Mouse (Mus musculus): ENCODE data around the gene Nphs1.

Nphs1 gene

DNA sequence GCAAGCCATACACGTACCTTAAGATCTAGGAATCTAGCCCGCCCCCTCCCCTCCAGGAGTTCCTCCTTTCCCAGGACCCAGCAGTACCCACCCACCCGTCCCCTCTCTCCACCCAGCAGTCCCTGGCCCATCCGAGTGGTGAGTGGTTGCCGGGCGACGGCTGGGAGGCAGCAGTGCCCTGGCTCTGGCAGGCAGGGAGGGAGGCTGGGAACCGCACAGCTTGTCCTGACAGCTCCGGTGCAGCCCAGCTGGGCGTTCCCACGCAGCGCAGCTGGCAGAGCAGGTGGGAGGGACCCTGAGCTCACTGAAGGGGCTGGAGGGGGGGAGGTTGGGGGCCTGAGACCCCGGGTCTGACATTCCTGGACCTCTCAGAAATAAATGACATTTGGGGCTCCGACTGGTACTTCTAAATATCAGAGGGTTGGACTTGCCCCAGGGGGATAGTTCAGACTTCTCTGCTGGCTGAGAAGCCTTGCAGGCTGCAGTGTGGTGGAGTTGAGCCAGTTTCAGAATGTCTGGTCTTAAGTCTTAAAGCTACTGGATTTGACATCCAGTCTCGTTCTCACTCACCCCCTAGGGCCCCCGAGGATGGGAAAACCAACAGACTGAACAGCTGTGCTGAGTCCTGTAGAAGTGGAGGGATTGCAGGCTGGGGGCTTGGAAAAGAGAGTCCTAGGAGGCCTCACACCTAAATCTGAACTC is at the start of gene Nphs1, which contains the start of gene Kirrel2:
Gene Nphs1 (plus strand): TSS at position 687 of the 702 bp plus-strand sequence.
Gene Kirrel2 (minus strand): TSS at position 62 of the 702 bp plus-strand sequence.
- in situ Hi-C loops (cut with MboI, MseI), result no loop called here

DNA sequence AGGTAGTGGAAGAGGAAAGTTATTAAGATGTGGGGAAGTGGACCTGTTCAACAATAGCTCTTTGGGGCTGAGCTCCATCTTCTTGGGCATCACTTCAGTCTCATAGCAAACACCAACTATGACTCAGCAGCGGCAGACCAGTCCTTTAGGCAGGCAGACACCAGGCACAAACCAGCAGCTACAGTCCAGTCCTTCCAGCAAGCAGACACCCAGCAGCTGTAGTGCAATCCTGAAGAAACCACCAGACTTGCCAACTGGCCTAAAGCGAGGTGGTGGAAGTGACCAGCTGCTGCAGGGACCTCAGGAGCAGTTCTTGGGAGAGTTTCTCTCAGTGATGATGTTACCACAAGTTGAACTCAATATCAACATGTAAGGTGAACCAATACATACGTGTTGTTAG is 49.5 kb upstream of the Nphs1 start:
- in situ Hi-C loops (cut with MboI, MseI), result no loop called here

DNA sequence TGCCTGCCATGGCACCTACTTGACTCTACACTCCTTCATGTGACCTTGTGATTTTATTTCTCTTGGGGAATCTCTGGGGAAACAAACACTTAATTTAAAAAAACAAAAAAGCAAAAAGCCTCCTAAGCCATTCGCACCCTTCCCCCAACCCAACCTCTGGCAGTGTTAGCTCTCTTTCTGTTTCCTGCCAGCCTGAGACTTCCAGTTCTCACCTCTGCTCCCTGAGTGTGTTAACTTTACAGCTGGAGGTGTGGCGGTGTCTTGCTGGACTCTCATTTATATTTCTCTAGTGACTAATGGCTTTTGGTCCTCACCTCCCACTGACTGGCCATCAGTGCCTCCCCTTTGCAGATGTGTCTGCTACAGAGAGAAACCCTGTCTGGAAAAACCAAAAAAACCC is 48.3 kb upstream of the Nphs1 start:
- in situ Hi-C loops (cut with MboI, MseI), result no loop called here

DNA sequence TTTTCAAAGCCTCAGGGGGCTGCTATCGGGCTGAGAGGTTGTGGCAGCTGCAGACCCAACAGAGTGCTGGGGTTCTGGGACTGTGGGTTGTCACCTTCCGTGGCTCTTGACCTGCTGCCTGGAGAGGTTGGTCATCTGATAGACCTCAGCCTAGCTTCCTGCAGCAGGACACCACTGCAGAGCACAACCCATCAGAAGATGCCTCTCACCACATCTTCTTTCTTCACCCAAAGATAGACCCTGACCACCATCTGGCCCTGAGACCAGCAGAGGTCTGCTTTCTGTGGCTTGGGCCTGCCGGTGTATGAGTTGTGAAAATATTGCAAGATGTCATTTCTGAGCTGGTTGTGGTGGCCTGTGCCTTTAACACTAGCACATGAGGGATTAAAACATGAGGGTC is 47.1 kb upstream of the Nphs1 start:
- in situ Hi-C loops (cut with MboI, MseI), result no loop called here

DNA sequence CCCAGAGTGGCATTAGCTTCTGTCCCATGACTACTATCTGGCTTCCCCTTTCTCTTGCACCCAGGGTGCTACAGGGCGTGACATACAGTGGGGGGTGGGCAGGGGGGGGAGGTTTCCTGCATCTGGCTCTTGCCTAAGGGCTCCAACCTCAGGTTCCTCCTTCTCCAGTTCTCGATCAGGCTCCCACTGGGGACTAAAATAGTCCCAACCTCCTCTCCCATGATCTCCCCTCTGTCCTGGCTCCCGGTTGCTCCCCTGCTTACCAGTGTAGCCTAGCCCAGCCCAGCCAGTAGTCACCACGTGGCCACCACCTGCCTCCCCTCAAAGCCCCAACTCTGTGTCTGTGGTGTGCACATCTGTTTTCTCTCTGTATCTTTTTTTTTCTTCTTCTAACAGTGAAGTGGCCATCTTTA is 45.4 kb upstream of the Nphs1 start:
- in situ Hi-C loops (cut with MboI, MseI), result no loop called here

DNA sequence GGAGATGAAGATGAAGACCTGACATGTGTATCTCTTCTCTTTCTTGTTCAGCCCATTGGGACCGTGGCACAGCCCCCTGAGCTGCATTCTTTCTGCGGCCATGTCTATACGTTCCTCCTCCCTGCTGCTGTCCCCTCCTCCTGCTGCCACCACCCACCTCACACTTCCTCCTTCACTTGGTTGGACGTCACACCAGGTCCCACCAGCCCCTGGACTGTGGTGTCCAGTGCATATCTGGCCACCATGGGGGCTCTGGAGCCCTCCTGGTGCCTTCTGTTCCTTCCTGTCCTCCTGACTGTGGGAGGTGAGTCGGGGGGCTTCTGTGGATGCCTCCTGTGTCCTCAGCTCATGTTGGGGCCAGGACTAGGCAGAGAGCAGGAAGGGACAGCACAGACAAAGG is 44.5 kb upstream of the Nphs1 start, which contains the start of gene Tyrobp:
Gene Tyrobp (plus strand): TSS at position 165 of the 400 bp plus-strand sequence.
- in situ Hi-C loops (cut with MboI, MseI), result no loop called here

DNA sequence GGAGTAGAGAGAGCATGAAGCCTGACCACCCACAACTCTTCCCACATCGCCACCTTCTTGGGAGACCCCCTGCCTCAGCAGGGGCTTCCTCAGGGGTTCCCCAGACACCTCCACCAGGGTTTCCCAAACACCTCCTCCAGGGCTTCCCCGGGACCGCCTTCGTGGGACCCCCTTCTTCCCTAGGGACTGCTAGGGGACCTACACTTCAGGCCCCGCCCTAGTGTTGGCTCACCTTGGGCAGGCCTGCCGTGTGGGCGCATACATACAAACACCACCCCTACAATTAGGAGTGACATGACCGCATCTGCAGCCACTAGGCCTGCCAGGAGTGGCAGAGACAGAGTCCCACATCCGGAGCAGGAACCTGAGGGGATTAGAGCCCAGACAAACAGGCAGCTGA is 40.3 kb upstream of the Nphs1 start:
- in situ Hi-C loops (cut with MboI, MseI), result no loop called here

DNA sequence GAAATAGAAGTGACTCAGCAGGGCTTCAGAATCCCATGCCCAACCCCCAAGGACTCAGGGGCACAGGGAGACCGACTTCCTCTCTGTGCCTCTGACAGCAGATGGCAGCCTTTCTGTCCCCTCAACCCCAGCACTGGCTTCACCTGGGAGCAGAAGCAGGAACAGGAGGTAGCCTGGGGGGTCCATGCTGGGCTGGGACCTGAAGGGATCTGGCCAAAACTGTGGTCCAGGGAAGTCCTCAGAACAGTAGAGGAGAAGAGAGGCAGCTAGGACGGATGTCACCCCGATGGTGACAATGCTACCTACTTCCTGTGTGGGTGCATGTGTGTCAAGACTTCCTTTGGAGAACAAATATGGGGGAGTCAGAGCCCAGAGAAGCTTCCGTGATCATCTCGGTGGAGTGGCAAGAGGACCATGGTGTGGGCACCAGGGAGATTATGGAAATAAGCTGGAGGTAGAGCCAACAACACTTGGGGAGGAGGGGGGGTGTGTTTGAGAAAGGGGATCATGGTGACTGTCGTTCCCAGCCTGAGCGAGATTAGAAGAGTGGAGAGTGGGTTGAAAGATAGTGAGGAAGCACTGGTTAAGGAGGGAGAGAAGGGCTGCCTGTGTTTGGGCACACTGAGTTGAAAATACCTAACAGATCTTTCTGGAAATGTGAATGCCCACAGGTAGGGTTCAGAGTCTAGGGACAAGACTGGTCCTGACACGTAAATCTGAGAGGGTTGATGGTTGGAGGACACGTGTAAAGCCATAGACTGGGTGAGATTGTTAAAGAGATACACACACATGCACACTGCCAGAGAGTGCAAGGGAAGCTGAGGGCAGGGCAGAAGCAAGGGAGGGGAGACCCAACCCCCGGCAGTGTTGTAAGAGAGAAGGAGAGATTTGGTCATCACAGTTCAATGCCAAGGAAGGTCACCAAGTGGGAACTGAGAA is 38.3 kb upstream of the Nphs1 start, which contains the start of gene Hcst:
Gene Hcst (minus strand): TSS at position 294 of the 939 bp plus-strand sequence.
- in situ Hi-C loops (cut with MboI, MseI), result no loop called here

DNA sequence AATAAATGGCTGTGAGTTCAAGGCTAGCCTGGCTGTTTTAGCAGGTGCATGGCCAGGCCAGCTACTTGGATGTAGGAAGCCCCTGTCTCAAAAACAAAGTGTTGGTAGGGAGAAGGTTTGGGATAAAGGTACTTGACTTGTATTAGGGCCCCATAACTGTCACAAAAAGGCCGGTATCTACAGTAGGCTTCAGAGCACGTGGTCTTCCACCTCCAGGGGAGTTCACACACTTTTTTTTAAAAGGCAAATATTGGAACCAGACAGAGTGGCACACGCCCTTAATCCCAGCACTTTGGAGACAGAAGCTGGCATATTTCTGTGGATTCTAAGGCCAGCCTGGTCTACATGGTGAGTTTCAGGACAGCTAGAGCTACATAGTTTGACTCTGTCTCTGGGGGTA is 37.4 kb upstream of the Nphs1 start:
- in situ Hi-C loops (cut with MboI, MseI), result no loop called here

DNA sequence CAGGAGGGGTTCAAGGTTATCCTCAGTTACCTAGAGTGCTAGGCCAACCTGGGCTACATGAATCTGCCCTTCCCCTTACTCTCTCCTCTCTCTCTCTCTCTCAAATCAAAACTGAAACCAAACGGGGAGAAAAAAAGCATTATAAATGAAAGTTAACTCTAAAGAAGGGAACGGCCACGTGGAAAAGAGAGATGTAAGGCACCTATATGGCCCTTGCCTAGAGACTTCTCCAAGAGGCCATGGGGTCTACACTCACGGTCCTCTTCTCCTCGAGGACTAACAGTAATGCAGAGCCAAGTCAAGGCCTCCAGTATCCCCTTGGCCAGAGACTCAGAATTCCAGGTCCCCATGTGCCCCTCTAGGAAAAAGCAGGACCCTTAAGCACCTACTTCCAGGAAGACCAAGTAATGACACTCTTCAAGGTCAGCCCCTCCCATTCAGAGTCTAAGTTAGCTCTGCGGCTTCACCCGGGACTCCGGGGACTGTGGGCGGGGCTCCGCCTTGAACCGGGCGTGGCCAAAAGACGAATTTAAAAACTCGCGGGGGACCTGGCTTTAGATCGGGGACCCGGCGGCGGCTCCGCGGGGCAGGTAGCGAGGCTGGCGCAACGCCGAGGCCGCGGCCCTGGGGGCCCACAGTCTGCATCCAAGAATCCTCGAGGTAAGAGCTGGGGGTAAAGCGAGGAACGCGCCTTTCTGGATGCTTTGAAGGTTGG is 36.8 kb upstream of the Nphs1 start, which contains the start of gene Nfkbid:
Gene Nfkbid (plus strand): TSS at position 558 of the 715 bp plus-strand sequence.
- in situ Hi-C loops (cut with MboI, MseI), result no loop called here

DNA sequence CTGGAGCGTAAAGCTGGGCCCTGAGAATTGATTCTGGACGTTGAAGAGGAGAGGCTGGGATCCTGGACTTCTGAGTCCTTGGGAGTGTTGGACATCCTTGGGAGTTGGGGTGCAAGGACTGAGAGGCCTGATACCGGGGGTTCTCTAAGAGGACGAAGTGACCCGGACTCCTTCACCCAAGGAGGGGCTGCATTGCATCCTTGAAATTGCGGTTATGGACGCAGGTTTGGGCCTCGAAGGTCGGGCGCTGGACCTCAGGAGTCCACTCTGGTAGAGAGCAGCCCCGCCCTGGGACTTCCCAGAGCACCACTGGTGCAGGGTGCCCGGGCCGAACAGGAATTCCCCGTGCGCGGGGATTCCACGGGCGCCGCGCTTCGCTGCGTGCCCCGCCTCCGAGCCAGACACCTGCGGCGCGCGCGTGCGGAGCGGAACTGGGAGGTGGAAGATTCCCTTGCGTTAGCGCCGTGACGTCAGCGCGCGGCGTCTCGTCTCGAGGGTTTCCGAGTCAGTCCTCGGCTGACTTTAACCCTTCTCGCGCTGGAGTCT is 36.2 kb upstream of the Nphs1 start:
- in situ Hi-C loops (cut with MboI, MseI), result no loop called here

DNA sequence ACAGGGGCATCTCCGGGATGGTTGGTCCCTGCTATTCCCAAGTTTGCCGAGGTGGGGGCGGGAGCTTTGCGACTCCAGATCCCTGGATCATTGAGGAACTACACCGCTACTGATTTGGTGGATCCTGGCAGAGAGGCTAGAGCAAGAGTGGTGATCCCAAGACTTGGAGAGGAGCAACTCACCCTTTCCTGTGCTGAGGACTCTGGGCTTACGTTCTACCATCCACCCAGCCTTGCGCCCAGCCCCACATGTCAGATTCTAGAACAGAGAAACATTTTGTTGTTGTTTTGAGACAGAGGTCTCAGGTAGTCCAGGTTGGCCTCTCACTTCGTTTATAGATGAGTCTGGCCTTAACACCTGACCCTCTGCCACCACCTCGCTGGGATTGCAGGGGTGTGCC is 35.6 kb upstream of the Nphs1 start:
- in situ Hi-C loops (cut with MboI, MseI), result no loop called here

DNA sequence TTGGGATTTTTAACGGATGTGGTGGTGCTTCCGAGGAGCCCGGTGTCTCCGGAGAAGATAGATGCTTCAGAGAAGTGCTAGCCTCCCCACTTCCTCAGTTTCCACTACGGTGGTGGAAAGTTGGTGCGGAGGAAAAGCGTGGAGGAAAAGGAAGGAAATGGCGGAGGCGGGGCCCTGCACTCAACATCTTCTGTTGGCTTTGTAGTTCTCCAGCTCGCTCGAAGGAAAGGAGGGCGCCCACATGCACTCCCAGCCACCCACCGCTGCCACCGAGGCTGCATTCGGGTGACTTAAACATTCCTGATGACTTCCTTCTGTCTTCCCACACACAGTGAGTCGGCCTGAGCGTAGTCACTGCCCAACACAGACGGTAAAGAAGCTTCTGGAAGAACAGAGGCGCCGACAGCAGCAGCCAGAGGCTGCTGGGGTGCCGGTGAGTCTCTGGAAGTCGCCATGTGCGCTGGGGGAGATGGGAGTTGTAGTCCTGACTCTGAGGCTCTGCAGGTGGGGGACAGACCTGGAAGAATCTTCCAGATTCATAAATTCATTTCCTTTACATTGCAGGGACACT is 35.0 kb upstream of the Nphs1 start:
- in situ Hi-C loops (cut with MboI, MseI), result no loop called here

DNA sequence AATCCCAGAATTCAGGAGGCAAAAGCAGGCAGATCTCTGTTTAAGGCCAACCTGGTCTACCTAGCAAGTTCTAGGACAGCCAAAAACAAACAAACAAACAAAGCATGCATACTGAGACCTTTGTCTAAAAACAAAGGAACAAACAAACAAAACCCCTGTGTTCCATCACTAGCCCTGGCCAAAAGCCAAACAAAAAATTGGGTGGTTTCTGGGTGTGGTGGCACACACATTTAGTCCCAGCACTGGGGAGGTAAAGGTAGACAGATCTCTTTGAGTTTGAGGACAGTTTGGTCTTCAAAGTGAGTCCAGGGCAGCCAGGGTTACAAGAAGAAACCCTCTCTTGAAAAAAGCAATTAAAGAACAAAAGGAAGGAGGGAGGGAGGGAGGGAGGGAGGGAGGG is 28.8 kb upstream of the Nphs1 start:
- in situ Hi-C loops (cut with MboI, MseI), result no loop called here

DNA sequence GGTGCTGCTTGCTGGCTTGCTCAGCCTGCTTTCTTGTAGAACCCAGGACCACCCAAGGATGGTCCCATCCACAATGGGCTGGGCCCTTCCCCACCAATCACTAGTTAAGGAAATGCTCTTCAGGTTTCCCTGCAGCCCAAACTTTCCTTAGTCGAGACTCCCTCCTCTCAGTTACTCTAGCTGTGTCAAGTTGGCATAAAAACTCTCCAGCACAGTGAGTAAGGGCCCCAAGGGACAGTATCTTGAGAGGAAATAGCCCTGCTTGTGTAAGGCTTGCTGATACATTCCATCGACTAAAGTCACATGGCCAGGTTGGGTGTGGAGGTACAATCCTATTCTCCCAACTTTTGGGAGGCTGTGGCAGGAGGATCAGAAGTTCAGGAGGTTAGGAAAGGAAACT is 27.9 kb upstream of the Nphs1 start:
- in situ Hi-C loops (cut with MboI, MseI), result no loop called here

DNA sequence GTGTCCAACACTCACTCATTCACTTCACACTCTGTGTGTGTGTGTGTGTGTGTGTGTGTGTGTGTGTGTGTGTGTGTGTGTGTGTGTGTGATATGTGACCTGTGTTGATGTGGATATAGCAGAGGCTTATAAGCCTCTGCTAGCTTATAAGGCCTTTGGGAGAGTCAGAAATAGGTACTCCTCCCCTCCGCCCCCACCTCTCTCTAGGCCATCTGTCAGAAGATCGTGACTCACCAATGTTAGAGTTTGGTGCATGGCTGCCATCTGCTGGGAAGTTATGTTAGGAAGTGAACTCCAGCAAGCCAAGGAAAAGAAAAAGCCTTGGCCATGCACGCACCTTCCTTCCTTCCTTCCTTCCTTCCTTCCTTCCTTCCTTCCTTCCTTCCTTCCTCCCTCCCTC is 26.3 kb upstream of the Nphs1 start:
- in situ Hi-C loops (cut with MboI, MseI), result no loop called here

DNA sequence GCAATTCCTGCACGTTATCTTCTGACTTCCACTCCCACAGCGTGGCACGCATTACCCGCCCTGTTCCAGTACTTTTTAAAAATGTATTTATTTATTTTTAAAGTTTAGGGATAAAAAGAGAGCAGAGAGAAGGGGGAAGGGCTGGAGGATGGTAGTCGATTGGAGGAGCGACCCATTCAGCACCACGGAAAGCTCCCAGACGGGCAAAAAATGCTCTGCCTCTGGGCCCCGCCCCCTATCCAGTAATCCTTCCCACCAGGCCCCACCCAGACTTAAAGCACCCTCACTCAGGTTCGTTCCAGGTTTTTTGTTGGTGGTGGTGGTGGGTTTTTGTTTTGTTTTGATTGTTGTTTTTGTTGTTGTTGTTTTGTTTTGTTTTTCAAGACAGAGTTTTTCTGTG is 23.9 kb upstream of the Nphs1 start:
- in situ Hi-C loops (cut with MboI, MseI), result no loop called here

DNA sequence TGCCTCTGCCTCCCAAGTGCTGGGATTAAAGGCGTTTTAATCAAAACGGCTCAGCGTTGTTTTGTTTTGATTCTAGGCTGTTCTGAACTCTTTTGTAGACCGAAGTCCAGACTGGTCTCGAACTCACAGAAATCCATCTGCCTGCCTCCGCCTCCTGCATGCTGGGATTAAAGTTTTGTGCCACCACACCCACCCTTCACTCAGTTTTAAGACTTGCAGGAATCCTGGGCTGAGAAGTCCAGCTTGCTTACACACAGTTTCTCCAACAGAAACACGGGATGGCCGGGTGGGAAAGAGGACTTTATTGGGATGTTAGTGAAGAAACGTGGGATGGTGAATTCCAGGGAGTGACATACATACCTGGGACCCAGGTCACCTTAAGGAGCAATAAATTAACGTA is 23.4 kb upstream of the Nphs1 start:
- in situ Hi-C loops (cut with MboI, MseI), result loop anchor here (5.0 kb wide), 1 partner anchor 62 kb away; no protein-coding TSS in a partner anchor

DNA sequence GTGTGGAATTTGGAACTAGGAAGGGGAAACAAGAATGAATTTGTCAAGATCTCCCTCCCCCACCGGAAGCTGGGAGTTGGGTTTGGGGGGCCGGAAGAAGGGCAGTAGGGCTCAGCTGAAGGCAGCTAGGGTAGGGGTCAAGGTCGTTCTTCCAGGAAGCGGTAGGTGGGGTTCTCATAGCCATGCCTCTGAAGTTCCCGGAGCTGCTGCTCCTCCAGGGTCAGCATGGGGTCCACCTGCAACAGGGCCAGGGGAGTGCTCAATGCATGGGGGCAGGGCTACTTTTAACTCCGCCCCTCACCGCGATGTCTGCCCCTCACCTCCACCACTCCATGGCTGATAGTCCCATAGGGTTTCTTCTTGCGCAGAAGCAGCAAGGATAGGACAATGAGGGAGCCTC is 23.0 kb upstream of the Nphs1 start:
- in situ Hi-C loops (cut with MboI, MseI), result loop anchor here (5.0 kb wide), 1 partner anchor 63 kb away; no protein-coding TSS in a partner anchor

DNA sequence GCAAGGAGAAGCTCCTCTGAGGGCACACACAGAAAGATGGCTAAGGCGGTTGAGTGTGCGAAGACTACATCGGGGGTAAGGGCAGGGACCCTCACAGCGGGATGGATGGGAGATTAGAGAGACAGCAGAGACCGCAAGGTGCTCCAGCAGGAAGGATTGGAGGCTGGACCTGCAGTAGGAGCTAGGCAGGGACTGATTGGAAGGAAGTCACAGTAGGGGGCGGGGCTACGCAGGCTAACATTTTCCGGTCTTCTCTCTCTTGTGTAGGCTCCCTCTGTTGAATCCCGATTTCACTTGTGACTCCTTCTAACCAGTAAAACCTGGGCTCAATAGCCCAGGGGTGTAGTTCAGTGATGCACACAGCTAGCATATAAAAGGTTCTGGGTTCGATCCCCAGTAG is 21.2 kb upstream of the Nphs1 start:
- in situ Hi-C loops (cut with MboI, MseI), result loop anchor here (5.0 kb wide), 1 partner anchor 65 kb away; no protein-coding TSS in a partner anchor

DNA sequence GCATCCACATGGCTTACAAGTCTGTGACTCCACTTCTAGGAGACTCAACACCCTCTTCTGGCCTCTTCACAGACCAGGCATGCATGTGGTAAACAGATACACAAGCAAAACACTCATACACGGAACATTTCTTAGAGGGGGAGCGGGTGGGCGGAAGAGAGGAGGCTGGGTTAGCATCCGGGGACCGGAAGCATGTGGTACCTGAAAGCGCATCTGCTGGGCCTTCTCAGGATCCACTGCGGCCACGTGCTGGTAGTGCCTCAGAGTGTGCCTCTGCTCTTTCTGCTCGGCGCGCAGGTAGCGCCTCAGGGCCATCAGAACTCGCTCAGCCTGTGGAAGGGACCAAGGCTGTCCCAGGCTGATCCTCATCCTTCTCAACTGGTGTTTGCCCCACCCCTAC is 18.4 kb upstream of the Nphs1 start:
- in situ Hi-C loops (cut with MboI, MseI), result loop anchor here (5.0 kb wide), 1 partner anchor 67 kb away; no protein-coding TSS in a partner anchor

All from regulatory T cell (primary cell).